Mouse (Mus musculus) right cerebral cortex, postnatal 25 days (tissue): ENCODE measurements around the gene Gc.

Experiments used
- DNase-seq: peaks from one replicate; pipeline ENCODE4 v3.0.0; 2022

The Gc gene

DNA sequence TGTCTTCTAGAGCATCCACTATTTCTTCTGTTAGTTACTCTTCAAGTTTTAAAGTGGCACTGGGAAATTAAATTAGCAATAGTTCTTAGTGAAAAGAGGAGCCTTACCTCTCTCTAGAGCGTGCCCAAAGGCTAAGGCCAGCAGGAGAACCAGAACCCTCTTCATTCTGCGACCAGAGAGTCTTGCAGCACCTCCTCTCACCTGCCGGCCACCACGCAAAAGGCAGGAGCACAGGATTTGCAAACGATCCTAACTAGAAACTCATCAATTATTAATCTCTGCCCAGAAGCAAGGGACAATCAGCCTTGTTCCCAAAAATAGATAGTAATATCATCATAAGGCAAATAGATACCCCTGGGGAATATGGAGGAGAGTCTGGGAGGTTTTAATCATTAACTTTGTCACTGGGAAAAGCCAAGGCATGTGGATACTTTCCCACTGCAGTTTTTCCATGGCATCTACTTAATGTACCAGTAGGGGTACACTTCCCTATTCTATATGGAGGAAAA is at the start of gene Gc:
Gene Gc, minus strand, starts transcription at position 345 of the 509 bp plus-strand sequence.
- DNase-seq = no peak

DNA sequence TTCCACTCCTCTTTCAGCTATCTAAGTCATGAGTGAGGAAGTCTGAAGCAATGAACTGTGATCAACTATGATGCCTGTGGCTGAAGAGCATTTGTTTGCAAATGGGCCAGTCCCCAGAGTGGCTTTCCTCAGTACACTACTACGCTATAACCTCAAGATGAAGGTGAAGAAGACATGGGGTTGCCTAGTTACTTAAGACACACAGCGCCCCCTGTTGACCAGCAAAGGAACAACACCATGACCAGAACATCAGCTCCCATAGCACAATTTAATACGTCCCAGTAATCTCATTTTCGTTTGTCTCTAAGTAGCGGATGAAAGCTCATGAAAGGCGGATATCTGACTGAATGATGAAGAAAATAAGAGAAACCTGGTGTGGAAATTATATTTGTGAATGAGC is 42.5 kb upstream of the Gc start:
- no peak for DNase-seq

DNA sequence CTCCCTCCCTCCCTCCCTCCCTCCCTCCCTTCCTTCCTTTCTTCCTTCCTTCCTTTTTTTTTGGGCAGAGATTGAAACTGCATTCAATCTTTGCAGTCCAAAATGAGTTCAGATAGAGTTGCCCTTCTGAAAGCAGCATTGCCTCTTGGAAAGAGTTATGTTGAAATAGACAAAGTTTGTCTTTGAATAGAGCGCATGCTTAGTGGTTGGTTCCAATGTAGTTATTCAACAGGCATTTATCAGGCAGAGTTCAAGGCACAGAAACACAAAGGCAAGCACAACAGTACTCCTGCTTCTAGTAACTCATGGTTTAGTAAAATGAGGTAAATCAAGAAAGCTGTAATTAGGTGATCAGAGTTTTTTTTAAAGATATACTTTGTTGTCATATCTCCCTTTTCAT is 34.9 kb upstream of the Gc start:
- DNase-seq = no peak

DNA sequence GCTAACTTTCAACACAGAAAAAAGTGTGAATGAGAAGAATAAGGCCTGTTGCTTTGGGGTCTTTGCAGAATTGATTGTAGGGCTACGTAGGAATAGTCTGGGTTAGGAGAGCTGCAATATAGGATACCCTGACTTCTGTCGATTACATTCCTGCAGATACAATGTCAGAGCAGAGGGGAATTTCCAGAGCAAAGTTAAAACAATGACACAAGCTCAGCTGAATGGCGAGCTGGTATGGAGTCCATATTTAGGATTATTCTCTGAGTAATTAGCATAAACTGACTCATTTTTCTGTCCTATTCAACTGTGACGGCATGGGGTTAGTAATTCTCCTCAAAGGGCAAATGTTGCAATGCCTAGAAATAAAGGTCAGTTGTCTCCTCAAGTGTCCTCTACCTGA is 12.8 kb upstream of the Gc start:
- DNase-seq = no peak

DNA sequence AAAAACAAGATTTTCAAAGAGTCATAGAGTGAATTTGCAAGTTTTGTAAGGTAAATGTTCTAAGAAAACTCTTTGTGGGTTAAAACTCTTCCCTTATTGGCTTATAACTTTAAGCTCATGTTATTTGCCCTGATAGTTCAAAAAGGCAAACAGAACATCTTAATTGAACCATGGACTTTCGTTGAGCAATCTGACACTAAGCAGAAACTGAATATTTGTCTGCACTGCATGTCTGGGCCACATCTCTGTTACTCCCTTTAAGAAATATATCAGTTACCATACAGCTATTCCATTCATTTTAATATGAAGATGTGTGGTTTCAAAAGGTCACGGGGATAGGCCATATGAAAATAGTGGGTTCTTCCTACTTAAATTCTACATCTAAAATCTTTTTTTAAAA is 10.2 kb upstream of the Gc start:
- DNase-seq = no peak

DNA sequence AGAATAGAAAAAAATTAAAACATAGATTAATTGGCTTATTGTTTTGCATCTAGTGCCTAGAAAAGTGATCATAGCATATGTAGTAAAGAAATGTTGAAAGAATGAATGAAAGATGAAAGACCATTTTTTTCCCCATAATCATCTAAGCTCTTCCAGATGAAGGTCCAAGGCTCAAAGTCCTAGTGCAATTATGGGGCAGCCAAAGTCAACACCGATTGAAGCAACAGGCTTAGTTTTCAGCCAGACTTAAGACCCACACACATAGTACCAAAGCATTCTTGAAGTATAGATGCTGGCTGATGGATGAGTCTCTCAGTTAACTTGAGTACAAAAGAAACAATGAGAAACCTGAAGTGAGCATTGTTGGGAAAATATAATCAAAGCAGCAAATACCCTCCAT is 9.3 kb upstream of the Gc start:
- DNase-seq = no peak

DNA sequence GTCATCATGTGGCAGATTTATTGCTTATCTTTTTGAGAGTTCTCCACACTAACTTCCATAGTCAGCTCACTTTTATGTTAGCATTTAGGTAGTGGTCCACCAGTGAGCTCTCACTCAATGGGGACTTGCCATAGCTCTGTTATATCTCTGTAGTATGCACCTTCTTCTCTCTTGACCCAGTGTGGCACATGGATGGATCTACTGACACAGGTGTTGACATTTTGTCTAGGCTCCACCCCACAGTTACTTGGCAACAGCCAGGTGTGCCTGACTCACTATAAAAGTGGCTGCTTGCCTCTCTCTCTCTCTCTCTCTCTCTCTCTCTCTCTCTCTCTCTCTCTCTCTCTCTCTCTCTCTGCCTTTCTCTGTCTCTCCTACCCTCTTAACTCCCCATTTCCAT is 8.6 kb upstream of the Gc start:
- DNase-seq = no peak

DNA sequence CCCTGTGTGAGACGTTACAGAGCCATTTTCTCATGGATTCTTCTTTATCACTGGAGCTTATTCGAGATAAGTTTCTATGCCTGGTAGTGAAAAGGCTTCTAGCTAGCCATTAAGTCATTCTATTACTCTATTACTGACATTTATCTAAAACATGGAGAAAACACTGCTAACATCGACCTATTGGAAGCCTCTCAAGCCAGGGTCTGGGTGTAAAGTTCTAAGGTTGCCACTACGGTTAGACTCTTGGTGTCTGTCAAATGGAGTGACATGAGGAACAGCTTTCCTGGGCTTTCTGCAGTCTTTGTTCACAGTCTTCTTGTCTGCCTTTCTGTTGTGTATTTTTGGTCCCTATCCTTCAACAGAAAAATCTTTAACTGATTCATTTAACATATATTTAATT is 4.1 kb upstream of the Gc start:
- no peak for DNase-seq

DNA sequence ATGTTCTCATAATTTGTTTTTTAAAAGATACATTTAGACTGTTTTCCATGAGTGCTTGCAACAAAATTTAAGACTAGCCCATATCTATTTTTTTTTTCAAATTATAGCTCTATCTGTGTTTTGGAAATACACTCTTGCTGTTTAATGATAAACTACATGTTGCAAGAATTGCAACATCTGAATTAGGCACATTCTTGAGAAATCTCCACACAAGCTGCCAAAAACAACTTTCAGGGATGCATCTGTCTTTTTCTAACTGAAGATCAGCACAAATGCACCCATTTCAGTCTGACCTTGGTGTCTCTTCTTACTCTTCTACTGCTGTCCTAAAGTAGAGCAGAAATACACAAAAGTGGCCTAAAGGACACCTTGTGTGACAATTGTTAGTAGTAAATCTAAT is 1.9 kb upstream of the Gc start:
- DNase-seq = no peak

DNA sequence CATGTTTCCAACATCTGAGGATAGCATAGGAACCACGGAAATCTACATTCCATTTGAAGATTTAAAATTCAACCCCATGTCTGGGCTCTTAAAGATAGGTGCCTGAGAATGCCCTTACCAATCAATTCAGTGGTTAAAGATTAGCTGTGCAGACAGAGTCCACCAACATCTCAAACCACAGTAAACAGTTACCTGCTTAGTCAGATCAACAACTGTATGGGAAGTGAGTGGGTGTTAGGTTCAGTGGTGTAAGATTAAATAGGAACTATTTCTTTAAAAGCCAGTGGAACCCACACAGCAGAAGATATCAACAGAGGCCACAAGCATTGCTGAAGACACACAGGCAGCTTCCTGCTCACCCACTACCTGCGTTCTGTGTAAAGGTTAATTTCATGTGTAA is 1.3 kb upstream of the Gc start:
- no peak for DNase-seq

DNA sequence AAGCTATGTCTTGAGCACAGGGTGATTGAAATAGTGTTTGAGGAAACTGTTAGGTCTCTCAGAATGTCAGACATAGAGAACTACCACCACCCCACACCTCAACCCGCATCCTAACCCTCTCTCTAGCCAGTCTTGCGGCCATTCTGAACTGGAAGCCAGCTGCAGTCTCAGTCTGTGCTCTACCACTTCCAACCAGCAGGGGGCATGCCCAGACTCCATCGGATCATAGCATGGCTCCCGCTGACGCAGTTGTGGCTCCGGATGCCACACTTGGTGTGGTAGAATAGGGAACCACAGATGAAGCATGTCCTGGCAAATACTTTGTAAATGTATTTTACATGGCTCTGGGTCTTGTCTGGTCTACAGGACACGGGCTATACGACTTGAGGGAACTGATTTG is 2.2 kb downstream of the Gc start:
- no peak for DNase-seq

DNA sequence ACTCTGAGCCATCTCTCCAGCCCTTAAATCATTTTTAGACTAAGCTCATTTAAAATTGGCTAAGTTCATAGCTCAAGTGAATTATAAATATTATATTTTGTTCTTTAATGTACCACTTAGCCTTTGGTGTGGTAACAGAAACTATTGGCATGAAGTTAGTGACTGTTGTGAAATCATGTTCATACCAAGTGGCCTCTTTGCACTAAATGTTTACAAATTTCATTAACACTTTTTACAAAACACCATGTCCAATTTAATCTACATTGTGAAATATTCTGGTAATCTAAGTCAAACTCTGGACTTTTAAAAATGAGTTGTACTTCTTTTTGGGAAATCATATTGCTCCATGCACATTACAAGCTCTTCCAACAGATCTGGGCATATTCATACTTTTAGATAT is 6.9 kb downstream of the Gc start:
- no peak for DNase-seq

DNA sequence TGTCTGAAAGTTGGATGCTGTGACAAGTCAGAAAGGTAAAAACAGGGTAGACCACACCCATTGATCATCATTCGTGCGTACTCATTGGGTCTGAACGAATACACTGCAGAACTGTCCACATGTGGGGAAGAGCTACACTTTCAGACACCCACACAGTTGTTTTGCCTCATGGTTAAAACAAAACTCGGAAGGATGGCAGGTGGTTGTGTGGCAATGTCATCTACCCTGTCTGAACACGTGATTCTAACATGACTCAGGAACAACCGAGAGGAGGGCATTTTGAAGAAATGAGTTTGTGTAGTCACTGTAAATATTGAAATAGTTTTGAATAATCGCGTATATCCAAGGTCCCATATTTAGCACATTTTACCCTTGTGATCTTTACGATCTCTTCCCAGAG is 8.4 kb downstream of the Gc start:
- no peak for DNase-seq

DNA sequence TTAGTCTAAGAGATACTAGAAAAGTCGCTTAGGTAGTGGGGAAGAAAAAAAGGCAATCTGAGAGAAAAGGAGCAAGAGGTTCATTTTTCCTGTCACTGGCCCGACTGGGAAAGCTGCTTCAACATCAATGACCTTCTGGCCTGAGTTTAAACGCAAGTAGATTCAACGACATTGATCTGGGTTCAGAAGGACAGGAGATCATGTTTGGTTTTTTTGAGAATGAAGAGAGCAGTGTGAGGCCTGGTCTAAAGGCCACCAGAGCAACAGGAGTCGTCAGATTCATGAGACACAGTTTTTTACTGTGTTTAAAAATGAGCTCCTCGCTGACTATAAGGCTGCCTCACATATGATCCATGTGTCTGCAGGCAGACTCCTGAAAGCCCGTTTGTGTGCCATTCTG is 9.7 kb downstream of the Gc start:
- no peak for DNase-seq

DNA sequence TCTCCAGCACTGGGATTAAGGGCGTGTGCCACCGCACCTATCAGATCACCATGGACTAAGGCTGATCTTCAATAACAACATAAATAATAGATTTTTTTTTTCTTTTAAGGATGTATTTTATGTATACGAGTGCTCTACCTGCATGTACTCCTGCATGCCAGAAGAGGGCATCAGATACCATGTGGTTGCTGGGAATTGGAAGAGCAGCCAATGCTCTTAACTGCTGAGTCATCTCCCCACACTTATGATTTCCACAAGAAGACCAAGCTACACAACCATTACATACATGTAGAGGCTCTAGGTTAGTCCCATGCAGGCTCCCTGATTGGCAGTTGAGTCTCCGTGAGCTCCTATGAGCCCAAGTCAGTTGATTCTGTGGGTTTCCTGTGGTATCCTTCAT is 13.3 kb downstream of the Gc start:
- no peak for DNase-seq

DNA sequence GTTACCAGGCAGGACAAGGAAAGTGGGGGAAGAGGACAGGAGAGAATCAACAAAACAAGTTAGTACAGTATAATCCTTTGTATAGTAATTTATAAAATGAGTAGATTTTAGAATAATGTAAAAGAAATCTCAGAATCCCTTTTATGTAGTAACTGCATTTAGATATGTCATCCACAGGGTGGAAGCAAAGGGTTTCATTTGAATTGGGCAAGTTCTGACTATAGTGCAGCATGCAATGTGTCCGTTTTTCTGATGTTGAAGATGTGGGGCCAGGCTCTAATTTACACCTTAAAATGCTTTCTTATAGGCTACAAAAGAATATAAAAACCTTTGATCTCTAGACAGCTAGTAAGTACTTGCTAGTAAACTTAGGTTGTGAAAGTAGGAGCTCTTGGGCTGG is 46.2 kb downstream of the Gc start:
- no peak for DNase-seq

DNA sequence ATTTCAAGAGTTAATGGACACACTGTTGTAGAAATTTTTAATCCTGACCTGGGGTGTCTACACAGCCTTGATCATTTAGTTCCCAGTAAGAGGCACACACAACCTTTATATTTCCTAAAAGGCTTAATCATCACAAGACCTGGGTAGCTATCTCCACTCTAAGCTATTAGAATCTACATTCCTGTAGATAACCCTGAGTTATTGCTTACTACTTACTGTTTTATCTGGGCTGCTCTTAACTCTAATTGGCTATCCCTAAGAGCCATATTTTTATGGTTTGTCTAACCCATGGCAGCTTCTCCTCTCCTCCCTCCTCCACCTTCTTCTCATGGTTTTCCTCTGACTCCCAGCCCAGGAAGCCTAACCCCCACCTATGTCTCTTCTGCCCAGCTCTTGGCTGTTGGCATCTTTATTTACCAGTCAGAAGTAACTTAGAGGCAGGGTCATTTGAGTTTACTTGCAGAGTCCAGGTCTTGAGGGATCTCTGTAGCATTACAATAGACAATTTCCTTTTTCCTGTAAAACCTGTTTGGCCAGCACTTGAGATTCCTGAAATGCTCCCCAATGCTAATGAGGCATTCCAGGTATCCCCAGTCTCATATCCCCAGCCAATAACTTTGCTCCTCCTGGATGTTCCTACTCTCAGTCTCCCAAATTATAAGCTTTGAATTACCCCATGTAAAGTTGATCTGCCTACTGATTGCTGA is 50.2 kb downstream of the Gc start:
- DNase-seq = no peak

DNA sequence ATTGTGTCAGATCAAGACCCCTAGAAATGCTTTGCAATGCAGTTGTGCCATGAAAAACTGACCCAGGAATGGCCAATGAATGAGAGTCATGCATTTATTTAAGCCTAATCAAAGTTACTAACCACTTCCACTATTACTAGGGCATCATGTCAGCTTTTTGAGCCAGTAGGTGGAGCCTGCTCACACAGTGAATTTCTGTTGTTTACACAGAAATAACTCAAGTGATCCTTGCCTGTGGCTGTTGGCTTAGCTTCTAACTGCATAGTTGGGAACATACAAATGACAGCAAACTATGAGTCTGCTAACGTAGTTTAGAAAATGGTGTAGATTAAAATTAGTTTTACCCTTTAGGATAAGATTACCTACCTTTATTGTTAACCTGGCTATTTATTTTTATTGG is 52.6 kb downstream of the Gc start:
- no peak for DNase-seq

DNA sequence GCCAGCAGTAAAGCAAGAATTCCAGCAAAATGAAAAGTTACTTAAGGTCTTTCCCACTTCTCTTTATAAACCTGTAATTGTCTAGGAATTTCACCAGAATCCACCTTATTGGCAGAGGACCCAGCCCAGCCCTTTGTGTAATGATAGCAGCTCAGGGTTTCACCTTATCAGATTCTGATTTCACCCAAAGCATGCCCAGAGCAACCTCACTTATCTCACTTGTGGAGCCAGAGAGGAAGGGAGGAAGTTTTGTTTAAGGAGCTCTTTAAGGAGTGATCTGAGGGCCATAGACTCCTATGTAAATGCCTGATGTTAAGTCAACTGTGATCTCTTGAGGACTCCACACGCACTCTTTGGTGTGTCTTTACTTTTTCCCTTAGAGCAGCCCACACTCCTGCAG is 67.3 kb downstream of the Gc start:
- no peak for DNase-seq

DNA sequence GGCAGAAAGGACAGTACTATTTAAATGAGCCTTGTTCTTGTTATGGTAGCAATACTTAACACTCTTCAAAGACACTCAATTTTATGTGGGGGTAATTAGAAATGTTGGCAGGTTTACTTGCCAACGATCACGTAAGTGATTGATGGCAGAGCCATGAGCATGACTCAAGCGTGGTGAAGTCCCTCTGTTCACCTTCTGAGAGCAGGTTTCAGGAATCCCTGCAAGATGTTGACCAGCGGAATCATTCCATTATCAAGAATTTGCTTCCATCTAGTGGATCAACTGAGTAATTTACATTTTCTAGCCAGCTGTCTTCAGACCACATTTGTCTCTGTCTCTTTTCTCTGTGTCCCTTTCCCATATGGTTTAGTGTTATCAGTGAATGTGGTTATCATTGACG is 73.5 kb downstream of the Gc start:
- DNase-seq = peak; percentile 12

DNA sequence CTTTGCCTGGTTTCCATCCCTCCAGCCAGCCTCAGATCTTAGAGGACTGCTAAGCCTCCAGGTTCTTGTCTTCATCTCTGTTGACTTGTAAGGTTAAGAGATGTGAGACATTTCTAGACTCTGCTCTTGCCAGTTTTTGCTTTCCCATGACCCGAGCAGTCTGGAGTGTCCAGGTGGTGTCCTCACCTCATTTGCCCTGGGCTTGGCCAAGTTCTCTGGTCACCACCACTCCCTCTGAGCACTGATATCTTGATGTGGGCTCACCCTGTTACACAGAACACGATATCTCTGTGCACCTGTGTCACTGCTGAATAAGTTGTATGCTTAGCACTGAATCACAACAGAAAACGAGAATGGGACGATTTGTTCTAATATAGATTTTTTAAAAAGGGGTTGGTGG is 76.4 kb downstream of the Gc start:
- no peak for DNase-seq

DNA sequence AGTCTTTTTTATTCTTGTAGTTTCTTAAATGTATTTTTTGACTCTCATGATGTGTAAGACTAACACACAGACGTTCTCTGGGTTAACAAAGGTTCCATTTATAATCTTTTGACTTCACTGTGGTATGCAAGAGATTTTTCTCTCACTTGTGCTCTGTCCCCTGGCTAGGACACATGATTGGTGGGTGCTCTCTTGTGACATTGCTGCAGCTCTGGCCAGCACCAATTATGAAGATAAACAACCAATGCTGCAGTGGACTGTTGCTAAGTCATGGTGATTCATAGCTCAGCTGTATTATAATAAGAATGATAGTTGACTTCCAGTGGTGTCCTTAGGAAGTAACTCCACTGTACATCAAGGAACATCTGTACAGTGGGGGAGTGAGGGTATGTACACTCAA is 87.6 kb downstream of the Gc start:
- DNase-seq = no peak

DNA sequence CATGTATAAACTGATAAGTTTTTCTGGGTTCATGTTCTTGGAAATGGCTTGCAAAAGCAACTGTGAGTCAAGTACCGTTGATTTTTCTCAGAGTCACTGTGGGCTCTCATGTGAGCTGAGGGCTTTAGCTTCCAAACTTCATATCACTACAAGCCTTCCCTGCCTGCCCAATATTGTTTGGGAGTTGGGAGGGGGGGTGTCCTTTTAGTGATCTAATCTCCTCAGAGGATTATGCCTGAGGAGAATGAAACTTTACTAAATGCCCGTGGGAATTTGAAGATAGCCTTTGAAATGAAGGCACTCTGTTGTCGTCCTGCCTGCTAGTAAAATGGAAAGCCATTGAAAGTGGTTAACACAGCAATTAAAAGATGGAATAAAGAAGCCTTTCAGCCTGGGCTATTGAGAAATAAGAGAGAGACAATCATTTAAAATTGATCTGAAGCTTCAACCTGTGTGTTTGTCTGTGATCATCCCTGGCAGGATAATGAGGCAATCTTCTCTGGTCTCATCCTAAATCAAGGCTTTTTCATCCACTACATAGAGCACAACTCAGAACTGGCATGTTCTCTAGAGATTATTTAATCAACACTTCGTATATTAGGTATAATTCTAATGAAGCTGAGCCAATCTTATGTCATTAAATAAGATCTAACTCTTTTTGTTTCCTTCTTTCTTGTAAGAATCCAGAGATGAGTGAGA is 89.5 kb downstream of the Gc start:
- no peak for DNase-seq
